19 mouse cellular contexts compared by ENCODE assay signal in genomic region chr7:75970914-75971313, GRCm38 (mm10).
DNase-seq lines count a peak whose midpoint lies in the region; ATAC-seq and TF ChIP-seq lines count a peak whose summit lies in the region.
"Had no signal": no experiment of that assay in that cellular context is flagged by ENCODE, and none has a peak within 500 bp of the region (broad histone marks: within the 10 kb centered on the region; RNA-seq: fewer than 3 reads in every experiment).

No protein-coding gene starts in this region.

- 40% methylated on average over 7 of the region's 7 CpGs for WGBS in forebrain, embryonic 16.5 days
- 72% methylated on average over 7 of the region's 7 CpGs for WGBS in forebrain, embryonic 12.5 days

- TF ChIP-seq POLR2A in brain, embryonic 14.5 days (IDR thresholded peaks at IDR 0.05; ENCODE audit: borderline replicate concordance, extremely low read depth, insufficient read depth, insufficient read length, poor library complexity, severe bottlenecking): no peak

- H3K27me3 ChIP-seq in forebrain, embryonic 16.5 days (replicated peaks; ENCODE audit: control insufficient read depth, insufficient read depth, low read length): no peaks in the 10 kb centered on the region
- H3K27me3 ChIP-seq in forebrain, embryonic 12.5 days: no peaks in the 10 kb centered on the region
- H3K27me3 ChIP-seq: embryonic facial prominence, embryonic 12.5 days; forebrain, embryonic 15.5 days had no signal

- H3K9me3 ChIP-seq in forebrain, embryonic 16.5 days (ENCODE audit: control insufficient read depth, low read length): no peaks in the 10 kb centered on the region
- H3K9me3 ChIP-seq in forebrain, embryonic 12.5 days: no peaks in the 10 kb centered on the region
- H3K9me3 ChIP-seq: embryonic facial prominence, embryonic 10.5 days; embryonic facial prominence, embryonic 12.5 days; forebrain, embryonic 15.5 days had no signal

- ATAC-seq in forebrain, embryonic 16.5 days: peak; percentile 63
- ATAC-seq in forebrain, embryonic 12.5 days (ENCODE audit: low FRiP score): no peak
- ATAC-seq: forebrain, embryonic 15.5 days had no signal

- H3K27ac ChIP-seq in forebrain, embryonic 16.5 days (ENCODE audit: low read length): no peak overlapping the region
- H3K27ac ChIP-seq in forebrain, embryonic 12.5 days: no peak overlapping the region
- H3K27ac ChIP-seq: embryonic facial prominence, embryonic 10.5 days; embryonic facial prominence, embryonic 12.5 days had no signal

- no peak overlapping the region for H3K4me2 ChIP-seq in forebrain, embryonic 16.5 days (ENCODE audit: low read length)
- H3K4me2 ChIP-seq in forebrain, embryonic 12.5 days: no peak overlapping the region
- H3K4me2 ChIP-seq: embryonic facial prominence, embryonic 12.5 days; forebrain, embryonic 15.5 days had no signal

- H3K9ac ChIP-seq in forebrain, embryonic 16.5 days (replicated peaks; ENCODE audit: low read depth, low read length): no peak overlapping the region
- no peak overlapping the region for H3K9ac ChIP-seq in forebrain, embryonic 12.5 days
- H3K9ac ChIP-seq: embryonic facial prominence, embryonic 12.5 days; forebrain, embryonic 15.5 days had no signal

- no peak for TF ChIP-seq CTCF in brain, embryonic 14.5 days (IDR thresholded peaks at IDR 0.05; ENCODE audit: borderline replicate concordance, extremely low read depth, insufficient read depth, insufficient read length)

- peak; percentile 1 for DNase-seq in layer of hippocampus, adult 9-11 months
- DNase-seq in layer of hippocampus, postnatal 36 days: no peak
- peak; percentile 12 for DNase-seq in brain, adult 2 months (ENCODE audit: low read depth, low spot score)
- peak; percentile 62 for DNase-seq in brain, embryonic 14.5 days (ENCODE audit: low read depth)
- DNase-seq in gastrocnemius, postnatal 10 days: no peak
- no peak for DNase-seq in heart, postnatal 4 days
- DNase-seq: adrenal gland, adult 2 months; adrenal gland, postnatal 10 days; adrenal gland, postnatal 25 days; cerebellum, adult 11-12 months; cerebellum, adult 2 months; cerebellum, adult 9-10 months; cerebellum, postnatal 10 days; cerebellum, postnatal 25 days had no signal

- H3K4me3 ChIP-seq in forebrain, embryonic 16.5 days (replicated peaks; ENCODE audit: low read length): no peak overlapping the region
- no peak overlapping the region for H3K4me3 ChIP-seq in forebrain, embryonic 12.5 days (replicated peaks)
- H3K4me3 ChIP-seq: embryonic facial prominence, embryonic 10.5 days; embryonic facial prominence, embryonic 12.5 days; forebrain, embryonic 15.5 days had no signal

- no peaks in the 10 kb centered on the region for H3K36me3 ChIP-seq in forebrain, embryonic 16.5 days (ENCODE audit: control insufficient read depth, insufficient read depth)
- no peaks in the 10 kb centered on the region for H3K36me3 ChIP-seq in forebrain, embryonic 12.5 days (replicated peaks)
- H3K36me3 ChIP-seq: embryonic facial prominence, embryonic 10.5 days; embryonic facial prominence, embryonic 12.5 days; forebrain, embryonic 15.5 days had no signal

- 0 out of 2 replicates have a peak, but pooled peaks cover 2% of the 10 kb centered on the region for H3K4me1 ChIP-seq in forebrain, embryonic 16.5 days (replicated peaks; ENCODE audit: control insufficient read depth, insufficient read depth, low read length)
- H3K4me1 ChIP-seq in forebrain, embryonic 12.5 days: no peaks in the 10 kb centered on the region
- H3K4me1 ChIP-seq: embryonic facial prominence, embryonic 10.5 days; embryonic facial prominence, embryonic 12.5 days; forebrain, embryonic 15.5 days had no signal

Comparison
In these comparisons a context has a peak if more than half of its experiments do, and no peak if none do; other contexts are left out.
1. DNase-seq: peak in layer of hippocampus, adult 9-11 months (single experiment), brain, adult 2 months (single experiment) and brain, embryonic 14.5 days (single experiment); none in layer of hippocampus, postnatal 36 days (0 of 2), gastrocnemius, postnatal 10 days (single experiment) and heart, postnatal 4 days (single experiment).